27 mouse cellular contexts compared by ENCODE assay signal in genomic region chr6:56068516-56068915, GRCm38 (mm10). TPM values are rescaled to one million over a fixed set of nuclear protein-coding genes. Genes with fewer than 3 reads are reported as not detected.
"Had no signal": no experiment of that assay in that cellular context is flagged by ENCODE, and none has a peak within 500 bp of the region (broad histone marks: within the 10 kb centered on the region; RNA-seq: fewer than 3 reads in every experiment).

No protein-coding gene starts in this region.

- H3K4me3 ChIP-seq: embryonic facial prominence, embryonic 10.5 days; embryonic facial prominence, embryonic 12.5 days; embryonic facial prominence, embryonic 13.5 days; embryonic facial prominence, embryonic 15.5 days; erythroblast, embryonic 14.5 days; forebrain, embryonic 10.5 days; forebrain, embryonic 12.5 days; forebrain, embryonic 13.5 days; gastrocnemius, adult 2 months; heart, adult 2 months had no signal

- H3K9me3 ChIP-seq: embryonic facial prominence, embryonic 10.5 days; embryonic facial prominence, embryonic 12.5 days; embryonic facial prominence, embryonic 13.5 days; embryonic facial prominence, embryonic 15.5 days; forebrain, embryonic 10.5 days; forebrain, embryonic 12.5 days; forebrain, embryonic 13.5 days had no signal

- ATAC-seq: forebrain, embryonic 13.5 days; forebrain, embryonic 14.5 days; forebrain, embryonic 16.5 days; forebrain, postnatal 0 days had no signal

- H3K4me1 ChIP-seq: embryonic facial prominence, embryonic 10.5 days; embryonic facial prominence, embryonic 12.5 days; embryonic facial prominence, embryonic 13.5 days; embryonic facial prominence, embryonic 15.5 days; forebrain, embryonic 10.5 days; forebrain, embryonic 12.5 days; forebrain, embryonic 13.5 days had no signal

- DNase-seq: cerebellum, adult 9-10 months; cerebellum, adult 9-11 months; cerebellum, postnatal 10 days; cerebellum, postnatal 14 days; cerebellum, postnatal 25 days; cerebellum, postnatal 36 days; embryo, embryonic 11 days; forebrain, postnatal 0 days; gastrocnemius, adult 2 months; gastrocnemius, postnatal 10 days; gastrocnemius, postnatal 14 days; gastrocnemius, postnatal 25 days; gastrocnemius, postnatal 36 days; heart, adult 11 months; heart, adult 18-20 months; heart, adult 2 months had no signal

- H3K4me2 ChIP-seq: embryonic facial prominence, embryonic 12.5 days; embryonic facial prominence, embryonic 13.5 days; embryonic facial prominence, embryonic 15.5 days; forebrain, embryonic 12.5 days; forebrain, embryonic 13.5 days had no signal

- H3K27ac ChIP-seq: embryonic facial prominence, embryonic 10.5 days; embryonic facial prominence, embryonic 12.5 days; embryonic facial prominence, embryonic 13.5 days; embryonic facial prominence, embryonic 15.5 days; forebrain, embryonic 10.5 days; forebrain, embryonic 12.5 days; forebrain, embryonic 13.5 days; gastrocnemius, adult 2 months; heart, adult 2 months had no signal

- H3K27me3 ChIP-seq: embryonic facial prominence, embryonic 12.5 days; embryonic facial prominence, embryonic 13.5 days; embryonic facial prominence, embryonic 15.5 days; forebrain, embryonic 12.5 days; forebrain, embryonic 13.5 days had no signal

- H3K9ac ChIP-seq: embryonic facial prominence, embryonic 12.5 days; embryonic facial prominence, embryonic 13.5 days; embryonic facial prominence, embryonic 15.5 days; forebrain, embryonic 12.5 days; forebrain, embryonic 13.5 days; forebrain, postnatal 0 days had no signal

- H3K36me3 ChIP-seq: embryonic facial prominence, embryonic 10.5 days; embryonic facial prominence, embryonic 12.5 days; embryonic facial prominence, embryonic 13.5 days; embryonic facial prominence, embryonic 15.5 days; forebrain, embryonic 10.5 days; forebrain, embryonic 12.5 days had no signal

RNA-seq across cellular contexts. Expression of gene Ppp1r17, which starts 51.2 kb away (rescaled TPM):
- polyA plus RNA-seq: embryonic facial prominence, embryonic 15.5 days; erythroblast, embryonic 14.5 days; gonadal fat pad, adult 2 months had no signal
